Mouse (Mus musculus) heart, postnatal 0 days (tissue): ENCODE results near the gene Hs3st5. TPM values are rescaled to one million over a fixed set of nuclear protein-coding genes. Genes with fewer than 3 reads are reported as not detected.
A peak's percentile ranks its signal among the peaks of the same experiment; 100 is the strongest.

ENCODE experiments used
- ATAC-seq: fragments of 200-750 bp; cut with Nextera tagmentation; 2 replicates; pipeline ENCODE4 v1.8.0; 2017; ENCODE audit warnings: low read depth, moderate number of reproducible peaks, moderate library complexity; ENCODE audit not compliant: insufficient read depth
- DNase-seq: peaks from one replicate; pipeline ENCODE4 v3.0.0-alpha.2; 2016; ENCODE audit warnings: low spot score
- H3K27ac ChIP-seq: fragments of 300-500 bp; sonication (generic); 2 replicates; pipeline ENCODE4 v1.5.1; 2014; ENCODE audit warnings: low read depth, mild to moderate bottlenecking
- H3K27me3 ChIP-seq: fragments of 300-500 bp; sonication (generic); 2 replicates; pipeline ENCODE4 v1.6.1; 2014; ENCODE audit warnings: low read length, mixed read lengths; ENCODE audit not compliant: control insufficient read depth, insufficient read depth
- H3K36me3 ChIP-seq: fragments of 300-500 bp; sonication (generic); replicated peaks from 2 replicates; pipeline ENCODE4 v1.6.1; 2014; ENCODE audit warnings: low read length, mixed read lengths; ENCODE audit not compliant: control insufficient read depth, insufficient read depth
- H3K4me1 ChIP-seq: fragments of 300-500 bp; sonication (generic); 2 replicates; pipeline ENCODE4 v1.6.1; 2014; ENCODE audit warnings: antibody characterized with exemption; ENCODE audit not compliant: control insufficient read depth, insufficient read depth
- H3K4me2 ChIP-seq: fragments of 300-500 bp; sonication (generic); 2 replicates; pipeline ENCODE4 v1.6.1; 2014; ENCODE audit warnings: low read depth, mild to moderate bottlenecking, low read length, moderate library complexity
- H3K4me3 ChIP-seq: fragments of 300-500 bp; sonication (generic); 2 replicates; pipeline ENCODE4 v1.5.1; 2014; ENCODE audit warnings: low read depth, low read length
- H3K9ac ChIP-seq: fragments of 300-500 bp; sonication (generic); replicated peaks from 2 replicates; pipeline ENCODE4 v1.6.1; 2014; ENCODE audit warnings: low read depth, low read length, mixed read lengths
- H3K9me3 ChIP-seq: fragments of 300-500 bp; sonication (generic); replicated peaks from 2 replicates; pipeline ENCODE4 v1.6.1; 2016; ENCODE audit warnings: low read length; ENCODE audit not compliant: control insufficient read depth
- CTCF ChIP-seq: IDR thresholded peaks from 2 replicates; pipeline ENCODE4 v1.5.1; 2016; ENCODE audit warnings: antibody characterized with exemption, control low read depth, low read depth
- EP300 ChIP-seq: IDR thresholded peaks from 2 replicates; pipeline ENCODE4 v1.6.1; 2016; ENCODE audit warnings: antibody characterized with exemption, low read depth
- WGBS: fragments of 180-500 bp; shearing (Covaris S2); extraction: QIAGEN DNeasy Blood & Tissue Kit; methylation state at CpG from one replicate; pipeline ENCODE4 v1.1.7; 2014; 5-methylcytosine and 5-hydroxymethylcytosine counted together
- polyA plus RNA-seq: library from polyadenylated mRNA; unstranded; fragments of >200 nt; fragmentation: Nextera tagmentation; extraction: Ambion mirVana; gene quantifications from 2 replicates; pipeline ENCODE4 v1.2.1, GENCODE M21; 2015
- total RNA-seq: library from RNA; depleted of rRNA; stranded (reverse); fragments of >200 nt; gene quantifications from 2 replicates; pipeline ENCODE4 v1.2.3, GENCODE M21; 2014; ENCODE audit warnings: low replicate concordance; rRNA removed

Hs3st5 gene
- total RNA-seq: 0.23 TPM in 1 of 2 replicates, not detected in the other
- polyA plus RNA-seq: 0.25 and 0.29 TPM in 2 replicates

DNA sequence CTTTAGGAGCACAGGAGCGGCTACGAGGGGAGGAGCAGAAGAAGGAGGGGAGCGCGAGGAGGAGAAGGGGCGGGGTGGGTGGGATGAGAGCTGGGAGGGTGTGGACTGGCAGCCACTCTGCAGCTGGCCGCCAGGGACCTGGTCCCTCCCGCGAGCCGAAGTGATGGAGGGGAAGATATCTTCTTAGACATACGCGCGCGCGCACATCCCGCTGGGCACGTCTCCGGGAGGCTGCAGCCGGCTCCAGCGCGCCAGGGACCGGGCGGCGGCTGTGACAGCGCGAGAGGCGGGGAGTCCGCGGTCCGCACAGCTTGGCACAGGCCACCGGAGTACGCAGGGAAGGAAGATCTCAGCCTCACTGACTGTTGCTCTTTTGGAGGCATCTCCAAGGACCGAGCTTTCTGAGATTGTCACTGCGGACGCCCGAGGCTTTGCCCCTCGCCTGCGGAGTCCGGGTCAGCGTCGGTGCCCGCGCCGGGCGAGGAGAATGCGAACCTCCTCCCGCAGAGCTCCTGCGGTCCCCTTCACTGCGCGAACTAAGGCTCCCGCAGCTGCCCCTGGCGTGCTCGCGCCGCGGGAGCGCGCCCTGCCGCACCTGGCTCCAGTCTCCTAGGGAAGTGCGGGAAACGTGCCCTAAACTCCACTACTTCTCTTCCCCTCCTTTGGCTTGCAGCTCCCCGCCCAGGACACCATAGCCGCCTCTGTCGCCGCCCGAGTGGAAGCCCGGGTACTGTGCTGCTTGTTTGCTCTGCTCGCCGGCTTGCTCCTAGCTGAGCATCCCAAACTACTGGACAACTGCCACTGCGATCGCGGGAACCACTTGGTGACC, at the start of gene Hs3st5:
Hs3st5 (plus strand) TSS at position 88 of the 829 bp plus-strand sequence.
- Histone ChIP-seq H3K27me3 (peaks cover 43% of the 10 kb centered on the region), H3K4me3 (peak within 1 kb of the TSS; percentile 66), H3K36me3 (no peaks in the 10 kb centered on the region), H3K4me1 (peaks cover 7% of the 10 kb centered on the region; the same call in 1 of the 2 replicates), H3K4me2 (peak within 1 kb of the TSS; percentile 99), H3K27ac (no peak within 1 kb of the TSS), H3K9me3 (no peaks in the 10 kb centered on the region), H3K9ac (no peak within 1 kb of the TSS; the same call in 1 of the 2 replicates)
- under 1% methylated on average over 67 of the region's 71 CpGs for WGBS
- no peak for TF ChIP-seq CTCF
- TF ChIP-seq EP300: no peak
- ATAC-seq (peak; percentile 60), DNase-seq (peak; percentile 10)

DNA sequence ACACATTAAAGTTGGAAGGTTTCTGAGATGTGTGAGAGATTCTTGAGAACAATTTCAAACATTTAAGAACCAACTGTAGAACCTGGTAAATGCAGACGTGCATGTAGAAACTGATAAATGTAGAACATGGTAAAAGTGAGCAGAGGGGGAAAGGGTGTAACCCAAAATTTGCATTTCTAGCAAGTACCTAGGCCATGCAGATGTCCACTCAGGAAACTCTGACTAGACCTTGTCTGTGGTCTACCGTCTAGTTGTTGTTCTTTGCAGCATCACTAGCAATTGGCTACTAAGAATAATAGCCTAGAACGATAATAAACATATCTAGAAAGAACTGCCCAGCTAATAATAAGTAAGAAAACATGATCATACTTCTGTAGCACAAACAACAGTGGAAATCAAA, 38.0 kb upstream of the Hs3st5 start:
- no peak overlapping the region for H3K27ac ChIP-seq
- no peaks in the 10 kb centered on the region for H3K9me3 ChIP-seq
- no peaks in the 10 kb centered on the region for H3K4me1 ChIP-seq
- TF ChIP-seq EP300 (no peak), CTCF (no peak)
- no peak overlapping the region for H3K4me2 ChIP-seq
- DNase-seq (no peak), ATAC-seq (no peak)
- no peaks in the 10 kb centered on the region for H3K36me3 ChIP-seq
- 77% methylated on average over 3 of the region's 3 CpGs for WGBS
- H3K27me3 ChIP-seq: no peaks in the 10 kb centered on the region
- H3K4me3 ChIP-seq: no peak overlapping the region
- H3K9ac ChIP-seq: no peak overlapping the region

DNA sequence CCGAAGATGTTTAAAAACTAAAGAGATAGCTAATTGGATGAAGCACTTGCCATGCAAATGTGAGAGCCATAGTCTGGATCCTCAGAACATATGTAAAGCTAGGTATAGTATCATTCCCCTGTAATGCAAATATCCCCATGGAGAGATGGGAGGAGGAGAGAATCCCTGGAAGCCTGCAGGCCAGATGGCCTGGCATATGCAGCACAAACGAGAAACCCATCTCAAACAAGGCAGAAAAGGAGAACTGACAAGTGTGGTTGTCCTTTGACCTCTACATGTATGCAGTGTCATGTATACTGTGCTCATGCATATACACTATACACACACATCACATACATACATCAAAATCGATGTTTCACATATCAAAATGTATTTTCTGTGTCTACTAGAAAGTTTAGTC, 35.5 kb upstream of the Hs3st5 start:
- Histone ChIP-seq H3K36me3 (no peaks in the 10 kb centered on the region), H3K9ac (no peak overlapping the region), H3K9me3 (no peaks in the 10 kb centered on the region), H3K27ac (no peak overlapping the region), H3K27me3 (no peaks in the 10 kb centered on the region), H3K4me1 (no peaks in the 10 kb centered on the region), H3K4me3 (no peak overlapping the region), H3K4me2 (no peak overlapping the region)
- DNase-seq (no peak), ATAC-seq (no peak)
- TF ChIP-seq EP300: no peak
- 51% methylated on average over 3 of the region's 3 CpGs for WGBS

DNA sequence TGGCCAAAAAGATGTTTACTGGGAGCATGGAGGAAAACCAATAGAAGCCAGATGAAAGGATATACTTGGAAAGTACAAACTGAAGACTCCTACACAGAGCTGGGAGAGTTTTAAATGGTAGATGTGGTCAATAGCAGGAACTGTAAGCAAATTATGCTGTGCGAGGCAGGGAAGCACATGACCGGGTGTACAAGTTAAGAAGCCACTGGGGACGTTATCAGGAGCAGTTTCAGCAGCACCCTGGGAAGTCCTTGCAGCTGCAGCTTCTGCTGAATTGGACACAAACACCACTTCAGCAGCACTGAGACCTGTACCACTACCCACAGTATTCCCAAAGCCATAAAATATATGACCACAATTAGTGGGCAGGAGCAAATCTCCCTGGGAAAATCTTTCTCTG, 31.8 kb upstream of the Hs3st5 start:
- no peaks in the 10 kb centered on the region for H3K36me3 ChIP-seq
- TF ChIP-seq CTCF: no peak
- no peak for TF ChIP-seq EP300
- no peaks in the 10 kb centered on the region for H3K4me1 ChIP-seq
- no peak overlapping the region for H3K4me2 ChIP-seq
- H3K9ac ChIP-seq: no peak overlapping the region
- no peak for DNase-seq
- ATAC-seq: no peak
- no peak overlapping the region for H3K4me3 ChIP-seq
- WGBS: 14% methylated on average over 3 of the region's 3 CpGs
- no peak overlapping the region for H3K27ac ChIP-seq
- no peaks in the 10 kb centered on the region for H3K27me3 ChIP-seq
- H3K9me3 ChIP-seq: no peaks in the 10 kb centered on the region

DNA sequence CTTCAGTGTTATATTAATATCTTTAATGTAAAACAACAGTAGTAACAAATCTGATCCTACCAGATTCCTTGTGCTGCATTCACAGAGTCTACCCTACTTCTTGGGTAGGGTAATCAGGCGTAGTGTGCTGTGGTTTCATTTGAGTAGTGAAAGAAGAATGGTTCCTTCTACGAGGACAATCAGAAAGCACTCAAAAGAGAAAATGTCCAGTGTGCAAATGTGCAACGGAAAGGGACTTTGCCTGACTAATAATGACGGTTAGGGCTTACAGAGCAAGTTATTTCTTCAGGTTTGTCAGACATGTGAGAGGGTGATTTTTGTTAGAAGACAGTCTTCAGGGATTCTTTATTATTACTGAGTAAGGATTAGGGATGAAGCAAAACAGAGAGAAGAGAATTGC, 29.1 kb upstream of the Hs3st5 start:
- ATAC-seq: no peak
- no peak overlapping the region for H3K27ac ChIP-seq

DNA sequence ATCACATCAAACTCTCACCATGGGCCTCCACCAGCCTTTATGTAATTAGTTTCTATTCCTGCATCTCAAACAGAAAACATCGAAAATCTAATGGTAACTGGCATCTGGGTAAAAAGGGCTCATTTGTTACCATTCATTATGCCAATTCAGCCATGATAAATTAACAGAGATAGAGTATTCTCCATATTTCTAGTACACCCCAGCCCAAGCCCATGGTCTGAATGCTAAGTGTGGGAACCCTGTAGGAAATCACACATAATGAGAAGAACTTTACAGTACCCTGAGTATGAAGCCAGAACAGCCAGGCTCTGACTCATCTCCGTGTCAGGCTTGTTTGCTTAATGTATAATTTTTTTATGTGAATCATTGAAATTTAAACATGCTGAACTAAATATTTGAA, 23.3 kb upstream of the Hs3st5 start:
- Histone ChIP-seq H3K27ac (no peak overlapping the region), H3K4me1 (no peaks in the 10 kb centered on the region), H3K4me2 (no peak overlapping the region), H3K27me3 (no peaks in the 10 kb centered on the region), H3K9me3 (no peaks in the 10 kb centered on the region), H3K9ac (no peak overlapping the region), H3K4me3 (no peak overlapping the region), H3K36me3 (no peaks in the 10 kb centered on the region)
- DNase-seq (no peak), ATAC-seq (no peak)
- TF ChIP-seq CTCF (no peak), EP300 (no peak)
- 64% methylated on average over 2 of the region's 2 CpGs for WGBS

More for the DNA sequence above, 29.1 kb upstream of the Hs3st5 start:
- DNase-seq: no peak
- Histone ChIP-seq H3K9me3 (no peaks in the 10 kb centered on the region), H3K36me3 (no peaks in the 10 kb centered on the region), H3K4me2 (no peak overlapping the region), H3K27me3 (no peaks in the 10 kb centered on the region), H3K4me3 (no peak overlapping the region), H3K9ac (no peak overlapping the region), H3K4me1 (no peaks in the 10 kb centered on the region)
- TF ChIP-seq EP300 (no peak), CTCF (no peak)
- 81% methylated on average over 4 of the region's 4 CpGs for WGBS
